Mouse (Mus musculus): Measurements from ENCODE around the gene Fanca. TPM values are rescaled to one million over a fixed set of nuclear protein-coding genes. Genes with fewer than 3 reads are reported as not detected.

The Fanca gene
- total and polyA plus RNA-seq, 2 experiments from 2014 or later = 6.7 to 37.1 TPM

GRCm38 (mm10) chr8:123334467-123334866 lies 16.1 kb upstream of the Fanca start:
- H3K9me3 ChIP-seq (replicated peaks; ENCODE audit: control insufficient read depth, low read length) = no peaks in the 10 kb centered on the region
- WGBS = 17% methylated on average over 1 of the region's 1 CpGs
- H3K27me3 ChIP-seq (ENCODE audit: control insufficient read depth, insufficient read depth, low read length) = peaks cover 35% of the 10 kb centered on the region
- no peaks in the 10 kb centered on the region for H3K36me3 ChIP-seq (replicated peaks; ENCODE audit: control insufficient read depth, insufficient read depth, low read length)
- H3K27ac ChIP-seq (ENCODE audit: low read depth) = no peak overlapping the region
- no peak overlapping the region for H3K4me2 ChIP-seq (ENCODE audit: low read depth, low read length)
- TF ChIP-seq EP300 (IDR thresholded peaks at IDR 0.05; ENCODE audit: low read depth) (no peak), CTCF (IDR thresholded peaks at IDR 0.05; ENCODE audit: low read depth) (no peak)
- no peak for DNase-seq (ENCODE audit: low spot score)
- ATAC-seq (ENCODE audit: insufficient read depth, low read depth) = no peak
- H3K9ac ChIP-seq (replicated peaks; ENCODE audit: low read depth, low read length) = no peak overlapping the region
- no peaks in the 10 kb centered on the region for H3K4me1 ChIP-seq (ENCODE audit: control insufficient read depth, insufficient read depth)
- no peak overlapping the region for H3K4me3 ChIP-seq (ENCODE audit: low read depth, low read length)

DNA sequence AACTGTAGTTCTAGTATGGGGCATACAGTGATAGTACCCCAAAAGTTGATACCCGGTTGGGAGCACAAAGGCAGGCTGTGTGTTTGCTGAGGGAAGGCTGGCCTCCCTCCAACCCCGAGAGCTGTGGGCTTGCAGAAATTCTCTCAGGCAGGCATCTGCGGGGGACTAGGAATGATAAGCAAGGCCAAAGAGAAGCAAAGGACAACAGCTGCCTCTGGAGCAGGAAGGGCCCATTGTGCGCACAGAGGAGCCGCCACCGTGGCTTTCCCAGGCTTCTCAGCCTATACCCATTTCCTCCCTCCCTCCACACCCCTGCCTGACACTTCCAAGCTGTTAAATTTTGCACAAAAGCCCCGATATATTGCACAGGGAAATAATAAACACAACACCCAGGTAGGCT lies 15.5 kb upstream of the Fanca start:
- peaks cover 35% of the 10 kb centered on the region for H3K27me3 ChIP-seq (ENCODE audit: control insufficient read depth, insufficient read depth, low read length)
- H3K4me3 ChIP-seq (ENCODE audit: low read depth, low read length) = no peak overlapping the region
- no peak overlapping the region for H3K4me2 ChIP-seq (ENCODE audit: low read depth, low read length)
- H3K27ac ChIP-seq (ENCODE audit: low read depth) = no peak overlapping the region
- no peak overlapping the region for H3K9ac ChIP-seq (replicated peaks; ENCODE audit: low read depth, low read length)
- ATAC-seq (ENCODE audit: insufficient read depth, low read depth) = no peak
- no peaks in the 10 kb centered on the region for H3K36me3 ChIP-seq (replicated peaks; ENCODE audit: control insufficient read depth, insufficient read depth, low read length)
- WGBS = 8% methylated on average over 7 of the region's 7 CpGs
- no peak for DNase-seq (ENCODE audit: low spot score)
- no peaks in the 10 kb centered on the region for H3K9me3 ChIP-seq (replicated peaks; ENCODE audit: control insufficient read depth, low read length)
- H3K4me1 ChIP-seq (ENCODE audit: control insufficient read depth, insufficient read depth) = no peaks in the 10 kb centered on the region
- TF ChIP-seq CTCF (IDR thresholded peaks at IDR 0.05; ENCODE audit: low read depth) = no peak
- no peak for TF ChIP-seq EP300 (IDR thresholded peaks at IDR 0.05; ENCODE audit: low read depth)

DNA sequence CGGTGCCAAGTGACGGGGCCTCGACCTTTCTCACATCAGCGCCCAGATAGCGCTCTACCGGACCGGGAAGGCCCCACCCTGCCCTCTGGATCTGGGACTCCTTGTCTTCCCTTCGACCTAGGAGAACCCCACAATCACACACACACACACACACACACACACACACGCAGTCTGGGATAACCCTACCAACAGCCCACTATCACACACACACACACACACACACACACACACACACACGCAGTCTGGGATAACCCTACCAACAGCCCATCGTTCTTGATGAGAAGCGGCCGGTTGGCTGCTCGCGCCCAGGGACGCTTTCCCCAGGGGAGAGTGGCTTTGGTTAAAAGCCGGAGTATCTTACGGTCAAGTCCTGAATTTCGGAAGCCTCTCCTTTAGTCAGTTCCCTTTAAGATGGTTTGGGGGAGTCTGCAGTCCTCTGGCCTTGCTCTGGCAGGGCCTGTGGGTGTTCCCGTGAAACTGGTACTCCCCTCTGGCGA lies 14.8 kb upstream of the Fanca start:
- WGBS = 7% methylated on average over 18 of the region's 21 CpGs
- no peak overlapping the region for H3K27ac ChIP-seq (ENCODE audit: low read depth)

GRCm38 (mm10) chr8:123332262-123333090 lies 14.1 kb upstream of the Fanca start, which contains the start of gene Spire2:
TSS of gene Spire2 (plus strand) at chr8:123332713.
- Histone ChIP-seq H3K27ac (ENCODE audit: low read depth) (no peak within 1 kb of the TSS), H3K4me1 (ENCODE audit: control insufficient read depth, insufficient read depth) (no peaks in the 10 kb centered on the region), H3K4me3 (ENCODE audit: low read depth, low read length) (peak within 1 kb of the TSS; percentile 60), H3K36me3 (replicated peaks; ENCODE audit: control insufficient read depth, insufficient read depth, low read length) (no peaks in the 10 kb centered on the region), H3K27me3 (ENCODE audit: control insufficient read depth, insufficient read depth, low read length) (peaks cover 40% of the 10 kb centered on the region), H3K9me3 (replicated peaks; ENCODE audit: control insufficient read depth, low read length) (no peaks in the 10 kb centered on the region), H3K4me2 (ENCODE audit: low read depth, low read length) (peak within 1 kb of the TSS; percentile 90), H3K9ac (replicated peaks; ENCODE audit: low read depth, low read length) (no peak within 1 kb of the TSS)
- no peak for TF ChIP-seq CTCF (IDR thresholded peaks at IDR 0.05; ENCODE audit: low read depth)
- no peak for TF ChIP-seq EP300 (IDR thresholded peaks at IDR 0.05; ENCODE audit: low read depth)
- DNase-seq (ENCODE audit: low spot score) (peak; percentile 54), ATAC-seq (ENCODE audit: insufficient read depth, low read depth) (peak; percentile 84)
- under 1% methylated on average over 67 of the region's 85 CpGs for WGBS

More for the DNA sequence above, 14.8 kb upstream of the Fanca start:
- H3K36me3 ChIP-seq (replicated peaks; ENCODE audit: control insufficient read depth, insufficient read depth, low read length) = no peaks in the 10 kb centered on the region
- H3K27me3 ChIP-seq (ENCODE audit: control insufficient read depth, insufficient read depth, low read length) = peaks cover 35% of the 10 kb centered on the region
- ATAC-seq (ENCODE audit: insufficient read depth, low read depth) (0 out of 2 replicates have a peak, but pooled peaks have one; percentile 10), DNase-seq (ENCODE audit: low spot score) (no peak)
- TF ChIP-seq EP300 (IDR thresholded peaks at IDR 0.05; ENCODE audit: low read depth) (no peak), CTCF (IDR thresholded peaks at IDR 0.05; ENCODE audit: low read depth) (no peak)
- no peak overlapping the region for H3K9ac ChIP-seq (replicated peaks; ENCODE audit: low read depth, low read length)
- H3K4me3 ChIP-seq (ENCODE audit: low read depth, low read length) = peak overlapping the region; percentile 60
- H3K4me2 ChIP-seq (ENCODE audit: low read depth, low read length) = peak overlapping the region; percentile 90
- H3K9me3 ChIP-seq (replicated peaks; ENCODE audit: control insufficient read depth, low read length) = no peaks in the 10 kb centered on the region
- no peaks in the 10 kb centered on the region for H3K4me1 ChIP-seq (ENCODE audit: control insufficient read depth, insufficient read depth)

- no peak overlapping the region for H3K4me3 ChIP-seq (ENCODE audit: low read depth, low read length)
- no peaks in the 10 kb centered on the region for H3K4me1 ChIP-seq (ENCODE audit: control insufficient read depth, insufficient read depth)
- H3K27ac ChIP-seq (ENCODE audit: low read depth) = no peak overlapping the region
- H3K36me3 ChIP-seq (replicated peaks; ENCODE audit: control insufficient read depth, insufficient read depth, low read length) = no peaks in the 10 kb centered on the region
- H3K27me3 ChIP-seq (ENCODE audit: control insufficient read depth, insufficient read depth, low read length) = peaks cover 41% of the 10 kb centered on the region
- no peaks in the 10 kb centered on the region for H3K9me3 ChIP-seq (replicated peaks; ENCODE audit: control insufficient read depth, low read length)
- TF ChIP-seq CTCF (IDR thresholded peaks at IDR 0.05; ENCODE audit: low read depth) (no peak), EP300 (IDR thresholded peaks at IDR 0.05; ENCODE audit: low read depth) (no peak)
- H3K4me2 ChIP-seq (ENCODE audit: low read depth, low read length) = peak overlapping the region; percentile 90; the same call in 1 of the 2 replicates
- WGBS = 21% methylated on average over 8 of the region's 8 CpGs
- H3K9ac ChIP-seq (replicated peaks; ENCODE audit: low read depth, low read length) = no peak overlapping the region
- DNase-seq (ENCODE audit: low spot score) = no peak
- no peak for ATAC-seq (ENCODE audit: insufficient read depth, low read depth)
Measured at GRCm38 (mm10) chr8:123331810-123332209, 13.4 kb upstream of the Fanca start.
